Mouse (Mus musculus): ENCODE results near the gene Siah3. TPM values are rescaled to one million over a fixed set of nuclear protein-coding genes. Genes with fewer than 3 reads are reported as not detected.
A peak's percentile ranks its signal among the peaks of the same experiment; 100 is the strongest.
"Not testable (repeated sequence)": the region's sequence is repeated elsewhere in the genome, so short reads cannot be mapped to it uniquely, and the experiment has no call there.

Siah3 gene
- polyA plus RNA-seq, 1 experiment from 2014 or later = 1.9 TPM

- H3K9ac ChIP-seq; H3K4me3 ChIP-seq; H3K4me2 ChIP-seq (replicated peaks); ATAC-seq (ENCODE audit: low FRiP score); H3K36me3 ChIP-seq; H3K27me3 ChIP-seq; H3K27ac ChIP-seq; H3K9me3 ChIP-seq (replicated peaks): not testable (repeated sequence)
- H3K4me1 ChIP-seq = peaks cover 12% of the 10 kb centered on the region
Observed at GRCm38 (mm10) chr14:75446314-75446713, 9.5 kb upstream of the Siah3 start.

- H3K27me3 ChIP-seq = no peaks in the 10 kb centered on the region
- WGBS = 80% methylated on average over 4 of the region's 4 CpGs
- no peak overlapping the region for H3K9ac ChIP-seq
- no peak overlapping the region for H3K4me3 ChIP-seq
- no peaks in the 10 kb centered on the region for H3K9me3 ChIP-seq (replicated peaks)
- ATAC-seq (ENCODE audit: low FRiP score) = no peak
- no peak overlapping the region for H3K27ac ChIP-seq
- peaks cover 29% of the 10 kb centered on the region for H3K4me1 ChIP-seq
- H3K36me3 ChIP-seq = no peaks in the 10 kb centered on the region
- H3K4me2 ChIP-seq (replicated peaks) = no peak overlapping the region
Observed at GRCm38 (mm10) chr14:75453906-75454305, 1.9 kb upstream of the Siah3 start.

- Histone ChIP-seq H3K4me2 (replicated peaks) (peak overlapping the region; percentile 9; the same call in 1 of the 2 replicates), H3K27ac (peak overlapping the region; percentile 42; the same call in 1 of the 2 replicates), H3K4me1 (peaks cover 29% of the 10 kb centered on the region), H3K36me3 (no peaks in the 10 kb centered on the region), H3K9ac (no peak overlapping the region), H3K27me3 (no peaks in the 10 kb centered on the region), H3K4me3 (no peak overlapping the region), H3K9me3 (replicated peaks) (no peaks in the 10 kb centered on the region)
- 0 out of 2 replicates have a peak, but pooled peaks have one; percentile 19 for ATAC-seq (ENCODE audit: low FRiP score)
- 9% methylated on average over 4 of the region's 4 CpGs for WGBS
Observed at GRCm38 (mm10) chr14:75454716-75455115, 1.1 kb upstream of the Siah3 start.

GRCm38 (mm10) chr14:75455361-75455742 is 430 bp upstream of the Siah3 start:
- ATAC-seq (ENCODE audit: low FRiP score) = no peak
- Histone ChIP-seq H3K27ac (peak overlapping the region; percentile 36; the same call in 1 of the 2 replicates), H3K36me3 (no peaks in the 10 kb centered on the region), H3K4me1 (peaks cover 29% of the 10 kb centered on the region), H3K9me3 (replicated peaks) (no peaks in the 10 kb centered on the region), H3K4me2 (replicated peaks) (peak overlapping the region; percentile 72), H3K9ac (no peak overlapping the region), H3K27me3 (no peaks in the 10 kb centered on the region), H3K4me3 (peak overlapping the region; percentile 45)
- 38% methylated on average over 3 of the region's 3 CpGs for WGBS

- no peaks in the 10 kb centered on the region for H3K36me3 ChIP-seq
- peaks cover 29% of the 10 kb centered on the region for H3K4me1 ChIP-seq
- ATAC-seq (ENCODE audit: low FRiP score) = peak; percentile 71
- no peaks in the 10 kb centered on the region for H3K9me3 ChIP-seq (replicated peaks)
- H3K27ac ChIP-seq = peak overlapping the region; percentile 81
- WGBS = 4% methylated on average over 11 of the region's 13 CpGs
- H3K4me3 ChIP-seq = peak overlapping the region; percentile 45
- H3K9ac ChIP-seq = peak overlapping the region; percentile 63
- no peaks in the 10 kb centered on the region for H3K27me3 ChIP-seq
- peak overlapping the region; percentile 72 for H3K4me2 ChIP-seq (replicated peaks)
Observed at GRCm38 (mm10) chr14:75456489-75457220, 873 bp downstream of the Siah3 start.

- Histone ChIP-seq H3K4me3 (peak overlapping the region; percentile 45), H3K9me3 (replicated peaks) (no peaks in the 10 kb centered on the region), H3K27me3 (no peaks in the 10 kb centered on the region), H3K36me3 (no peaks in the 10 kb centered on the region), H3K27ac (peak overlapping the region; percentile 81), H3K9ac (peak overlapping the region; percentile 63), H3K4me2 (replicated peaks) (peak overlapping the region; percentile 72), H3K4me1 (peaks cover 29% of the 10 kb centered on the region)
- WGBS = 28% methylated on average over 8 of the region's 8 CpGs
- peak; percentile 61 for ATAC-seq (ENCODE audit: low FRiP score)
Observed at GRCm38 (mm10) chr14:75457221-75457600, 1.4 kb downstream of the Siah3 start.

GRCm38 (mm10) chr14:75459431-75459830 is 3.6 kb downstream of the Siah3 start:
- no peak for ATAC-seq (ENCODE audit: low FRiP score)
- H3K9me3 ChIP-seq (replicated peaks) = no peaks in the 10 kb centered on the region
- H3K27ac ChIP-seq = no peak overlapping the region
- no peak overlapping the region for H3K9ac ChIP-seq
- H3K4me3 ChIP-seq = no peak overlapping the region
- H3K4me1 ChIP-seq = peaks cover 25% of the 10 kb centered on the region
- H3K36me3 ChIP-seq = no peaks in the 10 kb centered on the region
- no peak overlapping the region for H3K4me2 ChIP-seq (replicated peaks)
- H3K27me3 ChIP-seq = no peaks in the 10 kb centered on the region
- WGBS = 85% methylated on average over 10 of the region's 10 CpGs

- Histone ChIP-seq H3K36me3 (no peaks in the 10 kb centered on the region), H3K4me2 (replicated peaks) (no peak overlapping the region; the same call in 1 of the 2 replicates), H3K27me3 (no peaks in the 10 kb centered on the region), H3K9ac (no peak overlapping the region), H3K27ac (no peak overlapping the region), H3K4me3 (no peak overlapping the region), H3K4me1 (peaks cover 19% of the 10 kb centered on the region), H3K9me3 (replicated peaks) (no peaks in the 10 kb centered on the region)
- WGBS = 37% methylated on average over 3 of the region's 3 CpGs
- no peak for ATAC-seq (ENCODE audit: low FRiP score)
Observed at GRCm38 (mm10) chr14:75459991-75460390, 4.2 kb downstream of the Siah3 start.

GRCm38 (mm10) chr14:75460436-75460835 is 4.7 kb downstream of the Siah3 start:
- WGBS = 50% methylated on average over 3 of the region's 3 CpGs

GRCm38 (mm10) chr14:75461770-75462169 is 6.0 kb downstream of the Siah3 start:
- Histone ChIP-seq H3K36me3 (no peaks in the 10 kb centered on the region), H3K4me3 (no peak overlapping the region), H3K9ac (no peak overlapping the region), H3K27me3 (no peaks in the 10 kb centered on the region), H3K27ac (no peak overlapping the region), H3K4me1 (peaks cover 10% of the 10 kb centered on the region), H3K4me2 (replicated peaks) (no peak overlapping the region), H3K9me3 (replicated peaks) (no peaks in the 10 kb centered on the region)
- WGBS = 81% methylated on average over 4 of the region's 4 CpGs
- no peak for ATAC-seq (ENCODE audit: low FRiP score)

More at GRCm38 (mm10) chr14:75460436-75460835, 4.7 kb downstream of the Siah3 start:
- Histone ChIP-seq H3K9ac (no peak overlapping the region), H3K9me3 (replicated peaks) (no peaks in the 10 kb centered on the region), H3K4me3 (no peak overlapping the region), H3K36me3 (no peaks in the 10 kb centered on the region), H3K4me1 (peaks cover 19% of the 10 kb centered on the region), H3K4me2 (replicated peaks) (no peak overlapping the region; the same call in 1 of the 2 replicates), H3K27me3 (no peaks in the 10 kb centered on the region), H3K27ac (no peak overlapping the region)
- no peak for ATAC-seq (ENCODE audit: low FRiP score)

- ATAC-seq (ENCODE audit: low FRiP score) = no peak
- Histone ChIP-seq H3K4me1 (no peaks in the 10 kb centered on the region; the same call in none of the 2 replicates), H3K27ac (no peak overlapping the region), H3K9ac (no peak overlapping the region), H3K4me2 (replicated peaks) (no peak overlapping the region), H3K9me3 (replicated peaks) (no peaks in the 10 kb centered on the region), H3K4me3 (no peak overlapping the region), H3K27me3 (no peaks in the 10 kb centered on the region), H3K36me3 (no peaks in the 10 kb centered on the region)
- WGBS = 88% methylated on average over 4 of the region's 4 CpGs
Observed at GRCm38 (mm10) chr14:75463171-75463570, 7.4 kb downstream of the Siah3 start.

GRCm38 (mm10) chr14:75468941-75469340 is 13.2 kb downstream of the Siah3 start:
- no peak overlapping the region for H3K4me3 ChIP-seq
- ATAC-seq (ENCODE audit: low FRiP score) = no peak
- no peak overlapping the region for H3K4me2 ChIP-seq (replicated peaks)
- H3K36me3 ChIP-seq = no peaks in the 10 kb centered on the region
- no peaks in the 10 kb centered on the region for H3K27me3 ChIP-seq
- H3K27ac ChIP-seq = no peak overlapping the region
- no peaks in the 10 kb centered on the region for H3K9me3 ChIP-seq (replicated peaks)
- no peak overlapping the region for H3K9ac ChIP-seq
- H3K4me1 ChIP-seq = peaks cover 9% of the 10 kb centered on the region
- WGBS = 71% methylated on average over 4 of the region's 4 CpGs

Measured in hindbrain, embryonic 12.5 days (tissue).